Mouse (Mus musculus) cerebellum, postnatal 10 days (tissue): Measurements from ENCODE around the gene Gm49380.

Experiments
- DNase-seq, 2 experiments: peaks; one replicate each; pipeline ENCODE4 v3.0.0; 2021; ENCODE audit warnings: mixed read lengths in 2 of 2

Gene Gm49380

GRCm38 (mm10) chr9:44074395-44075275, 38.7 kb downstream of the Gm49380 start:
- DNase-seq: peak; percentile 56 to 66

GRCm38 (mm10) chr9:44073115-44073514, 40.2 kb downstream of the Gm49380 start:
- DNase-seq: peak; percentile 64 to 76

- peak in 1 of 2 experiments; percentile 38 for DNase-seq
Observed at GRCm38 (mm10) chr9:44072599-44072915, 40.7 kb downstream of the Gm49380 start.

- peak in 1 of 2 experiments; percentile 54 for DNase-seq
Observed at GRCm38 (mm10) chr9:44071914-44072598, 41.2 kb downstream of the Gm49380 start.

- no peak for DNase-seq
Observed at GRCm38 (mm10) chr9:44070844-44071231, 42.5 kb downstream of the Gm49380 start.

- no peak for DNase-seq
Observed at GRCm38 (mm10) chr9:44070113-44070843, 43.0 kb downstream of the Gm49380 start.

GRCm38 (mm10) chr9:44069252-44069651, 44.0 kb downstream of the Gm49380 start:
- DNase-seq: no peak

GRCm38 (mm10) chr9:44067960-44068330, 45.4 kb downstream of the Gm49380 start:
- no peak for DNase-seq

GRCm38 (mm10) chr9:44067241-44067959, 45.9 kb downstream of the Gm49380 start:
- DNase-seq: no peak

GRCm38 (mm10) chr9:44066785-44067225, 46.5 kb downstream of the Gm49380 start, which contains the start of gene Usp2:
TSS of gene Usp2 (plus strand) at chr9:44067021.
- peak; percentile 99 to 100 for DNase-seq

- DNase-seq: no peak
Observed at GRCm38 (mm10) chr9:44065177-44065576, 48.1 kb downstream of the Gm49380 start.

- no peak for DNase-seq
Observed at GRCm38 (mm10) chr9:44058606-44059005, 54.7 kb downstream of the Gm49380 start.

- DNase-seq: no peak
Observed at GRCm38 (mm10) chr9:44053936-44054335, 59.4 kb downstream of the Gm49380 start.

GRCm38 (mm10) chr9:44052855-44053254, 60.4 kb downstream of the Gm49380 start:
- DNase-seq: no peak

GRCm38 (mm10) chr9:44049381-44050165, 63.7 kb downstream of the Gm49380 start:
- DNase-seq: no peak

GRCm38 (mm10) chr9:44048541-44049380, 64.5 kb downstream of the Gm49380 start:
- no peak for DNase-seq

- no peak for DNase-seq
Observed at GRCm38 (mm10) chr9:44047571-44048490, 65.5 kb downstream of the Gm49380 start.

GRCm38 (mm10) chr9:44047071-44047470, 66.2 kb downstream of the Gm49380 start:
- peak in 1 of 2 experiments; percentile 20 for DNase-seq

- no peak for DNase-seq
Observed at GRCm38 (mm10) chr9:44046426-44046825, 66.9 kb downstream of the Gm49380 start.

GRCm38 (mm10) chr9:44045884-44046272, 67.4 kb downstream of the Gm49380 start:
- DNase-seq: no peak
